Mouse (Mus musculus) effector memory CD4-positive, alpha-beta T cell, adult 5 months (primary cell): ENCODE results near the gene Mpzl1. TPM values are rescaled to one million over a fixed set of nuclear protein-coding genes. Genes with fewer than 3 reads are reported as not detected.

ENCODE experiments used
- polyA plus RNA-seq: library from polyadenylated mRNA; unstranded; fragments of 100-300 nt; shearing (Covaris generic); gene quantifications from one replicate; pipeline ENCODE4 v1.2.1, GENCODE M21; 2017

The Mpzl1 gene
- 0.66 TPM for polyA plus RNA-seq

DNA sequence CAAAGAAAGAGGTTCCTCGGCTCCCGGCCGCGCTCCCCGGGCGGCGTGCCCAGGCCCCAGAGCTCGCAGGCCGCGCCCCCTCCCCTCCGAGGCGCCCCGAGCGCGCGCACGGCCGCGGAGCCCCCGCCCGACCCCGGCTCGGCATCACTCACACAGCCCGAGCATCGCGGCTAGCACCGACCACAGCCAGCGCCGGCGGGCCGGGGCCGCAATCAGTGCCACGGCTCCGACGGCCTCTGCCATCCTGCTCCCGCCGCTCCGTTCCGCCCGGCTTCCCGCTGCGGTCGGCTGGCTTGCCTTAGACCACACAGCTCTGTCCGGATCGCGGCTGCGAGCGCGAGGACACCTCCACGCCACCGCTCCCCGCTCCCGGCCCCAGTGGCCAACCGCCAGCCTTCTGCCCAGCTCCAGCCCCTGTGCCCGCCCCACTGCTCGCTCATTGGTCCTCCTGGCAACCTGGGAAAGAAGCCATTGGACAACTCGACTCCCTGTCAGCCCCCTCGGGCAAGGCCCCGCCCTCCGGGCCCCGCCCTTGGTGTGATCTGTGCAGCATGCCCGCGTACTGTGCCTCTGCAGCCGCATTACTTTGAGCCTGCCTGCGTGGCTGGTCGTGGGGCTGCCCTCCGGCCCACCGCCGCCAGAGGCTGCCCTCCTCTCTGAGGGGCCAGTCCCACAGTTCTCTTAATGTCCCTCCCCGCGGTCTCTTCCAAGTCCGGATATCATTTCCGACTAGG is at the start of gene Mpzl1:
TSS of gene Mpzl1 (minus strand) at position 388 of the 734 bp plus-strand sequence.

Other genes with a start within 250 kb of the Mpzl1 start
- 12.1 TPM for gene Dcaf6, start 174.1 kb downstream of the Mpzl1 start, polyA plus RNA-seq
- gene Mpc2, start 173.9 kb downstream of the Mpzl1 start, polyA plus RNA-seq, result 111 TPM
- not detected for gene Adcy10, start 149.4 kb downstream of the Mpzl1 start, polyA plus RNA-seq
- gene Rcsd1, start 75.2 kb upstream of the Mpzl1 start, polyA plus RNA-seq, result 124 TPM
- 36.5 TPM for gene Creg1, start 129.2 kb upstream of the Mpzl1 start, polyA plus RNA-seq
- 317 TPM for gene Cd247, start 154.1 kb upstream of the Mpzl1 start, polyA plus RNA-seq